Mouse (Mus musculus) CH12.LX (cell line): Measurements from ENCODE around the gene Hipk2. TPM values are rescaled to one million over a fixed set of nuclear protein-coding genes. Genes with fewer than 3 reads are reported as not detected.

ENCODE experiments used
- DNase-seq: peaks from one replicate; pipeline ENCODE4 v3.0.0-alpha.2; 2013; ENCODE audit errors: extremely low read depth
- H3K27ac ChIP-seq: 2 replicates; pipeline ENCODE4 v1.5.1; 2012; ENCODE audit warnings: low read depth, mild to moderate bottlenecking, control low read depth, moderate library complexity; ENCODE audit not compliant: insufficient read depth
- H3K27me3 ChIP-seq: replicated peaks from 2 replicates; pipeline ENCODE3; 2012; ENCODE audit warnings: inconsistent platforms
- H3K36me3 ChIP-seq, 2 experiments: replicated peaks in 1 of 2; 2 replicates each; pipeline versions ENCODE3 to v1.6.1; 2012; ENCODE audit warnings: inconsistent platforms in 1 of 2, low read length in 1 of 2, mild to moderate bottlenecking in 1 of 2, mixed read lengths in 1 of 2, moderate library complexity in 1 of 2; ENCODE audit not compliant: control insufficient read depth in 1 of 2, insufficient read depth in 1 of 2
- H3K4me1 ChIP-seq, 2 experiments: 2 replicates each; pipeline ENCODE4 v1.6.1; 2012; ENCODE audit warnings: inconsistent platforms in 1 of 2, moderate library complexity in 1 of 2; ENCODE audit not compliant: insufficient read depth in 2 of 2, control insufficient read depth in 1 of 2
- H3K4me2 ChIP-seq: 2 replicates; pipeline ENCODE4 v1.6.1; 2012; ENCODE audit warnings: low read depth, mild to moderate bottlenecking, control low read depth; ENCODE audit not compliant: poor library complexity, insufficient read depth, severe bottlenecking
- H3K4me3 ChIP-seq, 3 experiments: fragments of 150-350 bp in 1 of 3; sonication (generic) in 1 of 3; replicated peaks in 1 of 3; 2 replicates each; pipeline versions ENCODE3 to v1.5.1; 2011 to 2012; ENCODE audit warnings: low read depth in 2 of 3, low read length in 2 of 3, mild to moderate bottlenecking in 2 of 3, moderate library complexity in 2 of 3, control low read depth in 1 of 3, improper control_type of control experiment in 1 of 3, inconsistent platforms in 1 of 3, mixed read lengths in 1 of 3; ENCODE audit not compliant: poor library complexity in 1 of 3
- H3K79me2 ChIP-seq: replicated peaks from 2 replicates; pipeline ENCODE4 v1.6.1; 2012; ENCODE audit warnings: mild to moderate bottlenecking, moderate library complexity; ENCODE audit not compliant: control insufficient read depth, poor library complexity, insufficient read depth, severe bottlenecking; ENCODE audit errors: extremely low read depth
- H3K9ac ChIP-seq: 2 replicates; pipeline ENCODE4 v1.6.1; 2012; ENCODE audit warnings: low read depth, mild to moderate bottlenecking, control low read depth, moderate library complexity; ENCODE audit not compliant: insufficient read depth
- H3K9me3 ChIP-seq: replicated peaks from 2 replicates; pipeline ENCODE3; 2012; ENCODE audit warnings: low read length, inconsistent platforms, mixed read lengths
- BHLHE40 ChIP-seq: IDR thresholded peaks from 2 replicates; pipeline ENCODE4 v1.6.1; 2011; ENCODE audit warnings: mild to moderate bottlenecking, low read depth, low read length, improper control_type of control experiment
- CHD1 ChIP-seq: IDR thresholded peaks from 2 replicates; pipeline ENCODE4 v1.6.1; 2012; ENCODE audit warnings: low read depth, low read length, improper control_type of control experiment, inconsistent platforms
- CHD2 ChIP-seq: IDR thresholded peaks from 2 replicates; pipeline ENCODE4 v1.6.1; 2011; ENCODE audit warnings: low read length, improper control_type of control experiment
- CTCF ChIP-seq, 2 experiments: IDR thresholded peaks in 1 of 2; conservative IDR thresholded peaks in 1 of 2; 2 replicates each; pipeline ENCODE4 v1.5.1; 2011 to 2012; ENCODE audit warnings: low read depth in 2 of 2, low read length in 2 of 2, improper control_type of control experiment in 1 of 2, inconsistent platforms in 1 of 2, mild to moderate bottlenecking in 1 of 2, moderate library complexity in 1 of 2
- ELF1 ChIP-seq: IDR thresholded peaks from 2 replicates; pipeline ENCODE4 v1.6.1; 2014; ENCODE audit warnings: low read depth, mild to moderate bottlenecking, inconsistent platforms, low read length, improper control_type of control experiment
- ETS1 ChIP-seq: conservative IDR thresholded peaks from 2 replicates; pipeline ENCODE4 v1.6.1; 2012; ENCODE audit warnings: low read depth, mild to moderate bottlenecking, inconsistent platforms, low read length, improper control_type of control experiment, moderate library complexity
- GABPA ChIP-seq: IDR thresholded peaks from 2 replicates; pipeline ENCODE4 v1.6.1; 2012; ENCODE audit warnings: low read depth, low read length, improper control_type of control experiment, inconsistent platforms; ENCODE audit not compliant: insufficient replicate concordance
- IRF4 ChIP-seq: IDR thresholded peaks from 2 replicates; pipeline ENCODE4 v1.6.1; 2014; ENCODE audit warnings: low read depth, mild to moderate bottlenecking, inconsistent platforms, low read length, improper control_type of control experiment
- JUN ChIP-seq: IDR thresholded peaks from 2 replicates; pipeline ENCODE4 v1.6.1; 2011; ENCODE audit warnings: low read depth, mild to moderate bottlenecking, low read length, improper control_type of control experiment, moderate library complexity; ENCODE audit not compliant: insufficient read depth
- JUND ChIP-seq: conservative IDR thresholded peaks from 2 replicates; pipeline ENCODE4 v1.6.1; 2011; ENCODE audit warnings: low read depth, low read length, improper control_type of control experiment
- KAT2A ChIP-seq: IDR thresholded peaks from 2 replicates; pipeline ENCODE4 v1.6.1; 2012; ENCODE audit warnings: low read length, improper control_type of control experiment, inconsistent platforms; ENCODE audit not compliant: insufficient replicate concordance
- MAFK ChIP-seq: IDR thresholded peaks from 2 replicates; pipeline ENCODE4 v1.6.1; 2011; ENCODE audit warnings: low read length, improper control_type of control experiment; ENCODE audit not compliant: insufficient replicate concordance
- MEF2A ChIP-seq: IDR thresholded peaks from 2 replicates; pipeline ENCODE4 v1.6.1; 2014; ENCODE audit warnings: low read depth, mild to moderate bottlenecking, inconsistent platforms, low read length, improper control_type of control experiment, borderline replicate concordance
- MXI1 ChIP-seq: IDR thresholded peaks from 2 replicates; pipeline ENCODE4 v1.6.1; 2011; ENCODE audit warnings: mild to moderate bottlenecking, low read depth, low read length, improper control_type of control experiment
- NELFE ChIP-seq: IDR thresholded peaks from 2 replicates; pipeline ENCODE4 v1.6.1; 2011; ENCODE audit warnings: low read depth, low read length, improper control_type of control experiment
- NRF1 ChIP-seq: IDR thresholded peaks from 2 replicates; pipeline ENCODE4 v1.6.1; 2014; ENCODE audit warnings: low read depth, mild to moderate bottlenecking, inconsistent platforms, low read length, improper control_type of control experiment, moderate library complexity
- RAD21 ChIP-seq: IDR thresholded peaks from 2 replicates; pipeline ENCODE4 v1.6.1; 2011; ENCODE audit warnings: low read depth, mild to moderate bottlenecking, low read length, improper control_type of control experiment, moderate library complexity
- SMC3 ChIP-seq: IDR thresholded peaks from 2 replicates; pipeline ENCODE4 v1.6.1; 2011; ENCODE audit warnings: low read depth, low read length, improper control_type of control experiment
- TCF12 ChIP-seq: IDR thresholded peaks from 2 replicates; pipeline ENCODE4 v1.6.1; 2014; ENCODE audit warnings: low read depth, mild to moderate bottlenecking, inconsistent platforms, low read length, improper control_type of control experiment
- UBTF ChIP-seq: IDR thresholded peaks from 2 replicates; pipeline ENCODE4 v1.6.1; 2012; ENCODE audit warnings: low read depth, mild to moderate bottlenecking, inconsistent platforms, low read length, improper control_type of control experiment, moderate library complexity
- USF1 ChIP-seq: IDR thresholded peaks from 2 replicates; pipeline ENCODE4 v1.6.1; 2014; ENCODE audit warnings: low read depth, mild to moderate bottlenecking, inconsistent platforms, low read length, improper control_type of control experiment
- ZC3H11A ChIP-seq: IDR thresholded peaks from 2 replicates; pipeline ENCODE4 v1.6.1; 2012; ENCODE audit warnings: low read depth, mild to moderate bottlenecking, inconsistent platforms, low read length, improper control_type of control experiment
- ZMIZ1 ChIP-seq: IDR thresholded peaks from 2 replicates; pipeline ENCODE4 v1.6.1; 2012; ENCODE audit warnings: low read depth, mild to moderate bottlenecking, inconsistent platforms, low read length, improper control_type of control experiment
- dilution Hi-C: fragments of 300-500 bp; cut with MboI; formaldehyde crosslinking; loops from 2 replicates; pipeline ENCODE4 v1.14.3; 2020; ENCODE audit warnings: low sequenced_read_pairs; ENCODE audit not compliant: extremely low pct_unique_long_range_greater_than_20kb, extremely low pct_ligation_motif_present
- in situ Hi-C: fragments of 300-500 bp; cut with MboI; formaldehyde crosslinking; loops from 3 replicates; pipeline ENCODE4 v1.14.3; 2019; ENCODE audit warnings: low sequenced_read_pairs, low pct_ligation_motif_present, low pct_unique_long_range_greater_than_20kb, mixed read lengths
- polyA plus RNA-seq: library from polyadenylated mRNA; unstranded; fragments of >175 nt; gene quantifications from 2 replicates; pipeline ENCODE4 v1.2.1, GENCODE M21; 2012; ENCODE audit warnings: low read depth; ENCODE audit not compliant: insufficient read length
- total RNA-seq, 2 experiments: library from RNA; depleted of rRNA; stranded (reverse); fragments of 300-350 nt in 1 of 2; fragments of >200 nt in 1 of 2; gene quantifications; 2 replicates each; pipeline ENCODE4 v1.2.3; 2012 to 2014

The Hipk2 gene
- total and polyA plus RNA-seq, 3 experiments: 1.6 to 5.3 (median 2.6) TPM

GRCm38 (mm10) chr6:38789221-38789810 is 86.6 kb downstream of the Hipk2 start:
- Histone ChIP-seq H3K36me3 (no peaks in the 10 kb centered on the region), H3K9me3 (no peaks in the 10 kb centered on the region), H3K4me1 (peaks cover 0 to 11% of the 10 kb centered on the region in 2 experiments; a peak in 3 of 4 replicates), H3K27me3 (no peaks in the 10 kb centered on the region), H3K4me2 (no peak overlapping the region), H3K4me3 (no peak overlapping the region), H3K79me2 (no peaks in the 10 kb centered on the region), H3K9ac (no peak overlapping the region), H3K27ac (no peak overlapping the region)
- dilution Hi-C loops (no loop called here), in situ Hi-C loops (no loop called here)
- DNase-seq: no peak
- TF ChIP-seq BHLHE40 (no peak), JUND (no peak), MEF2A (no peak), CTCF (conservative IDR thresholded peaks at IDR 0.05 in 1 of 2, IDR thresholded peaks at IDR 0.05 in 1 of 2; ENCODE audit: low read depth in 2 of 2, low read length in 2 of 2) (no peak), IRF4 (no peak), SMC3 (no peak), NRF1 (no peak), USF1 (no peak), ZC3H11A (no peak)

GRCm38 (mm10) chr6:38787811-38788509 is 88.0 kb downstream of the Hipk2 start:
- H3K9ac ChIP-seq: no peak overlapping the region
- TF ChIP-seq SMC3 (no peak), MEF2A (no peak), ZC3H11A (no peak), JUN (no peak), BHLHE40 (no peak), KAT2A (no peak), MXI1 (no peak), IRF4 (no peak), RAD21 (no peak), CHD2 (no peak), ELF1 (no peak), MAFK (no peak), UBTF (no peak), TCF12 (no peak), GABPA (no peak), NELFE (no peak), ETS1 (no peak), CHD1 (no peak), JUND (no peak), ZMIZ1 (no peak)
- TF ChIP-seq, all 38 proteins: peak for 0
- dilution Hi-C loops: no loop called here
- no peaks in the 10 kb centered on the region for H3K27me3 ChIP-seq
- in situ Hi-C loops: no loop called here
- H3K9me3 ChIP-seq: no peaks in the 10 kb centered on the region
- H3K4me1 ChIP-seq: peaks cover 0 to 16% of the 10 kb centered on the region in 2 experiments; a peak in 3 of 4 replicates
- H3K27ac ChIP-seq: no peak overlapping the region
- no peaks in the 10 kb centered on the region for H3K36me3 ChIP-seq
- DNase-seq: no peak
- H3K79me2 ChIP-seq: no peaks in the 10 kb centered on the region
- no peak overlapping the region for H3K4me3 ChIP-seq
- H3K4me2 ChIP-seq: no peak overlapping the region
